Mouse (Mus musculus): ENCODE results near the gene Sntg2.

DNA sequence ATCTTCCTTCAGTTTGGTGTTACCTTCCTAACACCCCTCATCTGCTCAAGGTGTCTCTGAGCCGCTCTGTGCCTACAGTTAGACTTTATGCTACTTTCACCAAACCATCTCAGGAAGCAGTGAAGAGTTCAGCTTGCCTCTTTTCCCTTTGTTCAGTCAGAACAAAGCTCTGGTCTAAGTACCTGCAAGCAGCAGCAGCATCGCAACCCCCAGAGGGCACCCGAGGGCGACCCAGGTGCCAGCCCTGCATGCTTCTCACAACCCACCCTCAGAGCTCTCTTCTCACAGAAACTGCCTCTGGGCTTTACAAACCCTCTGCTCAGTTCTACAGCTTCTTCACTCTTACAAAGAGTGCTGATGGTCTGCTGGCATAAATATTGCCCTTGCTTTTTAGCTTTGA, 120.8 kb downstream of the Sntg2 start:
- TF ChIP-seq POLR2A (IDR thresholded peaks at IDR 0.05; ENCODE audit: extremely low read depth, insufficient read depth, low read length): no peak
- no peak for TF ChIP-seq CTCF (IDR thresholded peaks at IDR 0.05; ENCODE audit: extremely low read depth, insufficient read depth, low read length)

Data from cortical plate, adult 2 months (tissue).